In the genomic region with DNA sequence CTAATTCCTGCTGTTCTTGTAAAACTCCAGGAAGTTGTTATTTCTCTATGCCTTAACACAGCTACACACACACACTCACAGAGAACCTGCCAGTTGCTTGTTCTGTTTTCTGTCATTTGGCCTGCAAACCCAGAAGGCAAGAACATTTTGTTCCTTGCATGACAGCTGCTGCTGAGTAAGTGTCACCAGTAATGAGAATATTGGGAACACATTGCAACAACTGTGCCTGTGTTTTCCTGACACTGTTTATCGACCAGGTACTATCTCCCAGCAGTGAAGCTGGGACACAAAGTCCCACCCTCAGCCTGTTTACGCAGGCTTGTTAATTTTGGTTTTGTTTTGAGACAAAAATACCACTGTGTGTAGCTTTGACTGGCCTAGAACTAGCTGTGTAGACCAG, we compare ENCODE assay signal across 17 mouse cellular contexts. TPM values are rescaled to one million over a fixed set of nuclear protein-coding genes. Genes with fewer than 3 reads are reported as not detected.
A peak's percentile ranks its signal among the peaks of the same experiment; 100 is the strongest.
DNase-seq lines count a peak whose midpoint lies in the region; ATAC-seq and TF ChIP-seq lines count a peak whose summit lies in the region.
"Had no signal": no experiment of that assay in that cellular context is flagged by ENCODE, and none has a peak within 500 bp of the region (broad histone marks: within the 10 kb centered on the region; RNA-seq: fewer than 3 reads in every experiment).

No protein-coding gene starts in this region.

- H3K27me3 ChIP-seq in midbrain, postnatal 0 days (ENCODE audit: insufficient read depth, low read length): no peaks in the 10 kb centered on the region
- H3K27me3 ChIP-seq: forebrain, embryonic 12.5 days had no signal

- H3K4me2 ChIP-seq in midbrain, postnatal 0 days (ENCODE audit: low read depth, low read length, poor library complexity, severe bottlenecking): no peak overlapping the region
- H3K4me2 ChIP-seq: forebrain, embryonic 12.5 days; heart, embryonic 11.5 days had no signal

- ATAC-seq in midbrain, postnatal 0 days (ENCODE audit: low FRiP score): no peak
- no peak for ATAC-seq in granulocyte monocyte progenitor cell, adult 5-6 weeks (replicated peaks; ENCODE audit: poor library complexity, severe bottlenecking)

- 85% methylated on average over 2 of the region's 2 CpGs for WGBS in midbrain, postnatal 0 days

- TF ChIP-seq CTCF in midbrain, postnatal 0 days (IDR thresholded peaks at IDR 0.05): no peak

- H3K36me3 ChIP-seq in midbrain, postnatal 0 days (ENCODE audit: insufficient read depth, low read length): no peaks in the 10 kb centered on the region
- H3K36me3 ChIP-seq: forebrain, embryonic 12.5 days had no signal

- no peak overlapping the region for H3K27ac ChIP-seq in midbrain, postnatal 0 days (ENCODE audit: low read depth, low read length)
- H3K27ac ChIP-seq: forebrain, embryonic 12.5 days; layer of hippocampus, adult 2 months had no signal

- DNase-seq in gastrocnemius, adult 18-20 months (ENCODE audit: low spot score): peak; percentile 24
- no peak for DNase-seq in gastrocnemius, postnatal 4 days (ENCODE audit: low spot score in 2 of 2)
- DNase-seq in layer of hippocampus, adult 9-11 months: peak; percentile 41
- DNase-seq in layer of hippocampus, postnatal 25 days (ENCODE audit: extremely low spot score in 1 of 2, low spot score in 1 of 2): no peak
- DNase-seq in brain, adult 2 months (ENCODE audit: low read depth, low spot score): peak; percentile 76
- DNase-seq in skeletal muscle tissue, adult 2 months (ENCODE audit: low read depth, low spot score): peak; percentile 64
- DNase-seq in midbrain, postnatal 0 days (ENCODE audit: low spot score): no peak
- DNase-seq: adrenal gland, adult 2 months; cerebellum, adult 8-10 months; left cerebral cortex, postnatal 4 days; right cerebral cortex, postnatal 4 days; thymus, postnatal 4 days had no signal

- no peak overlapping the region for H3K4me3 ChIP-seq in midbrain, postnatal 0 days (ENCODE audit: low read depth, low read length)
- H3K4me3 ChIP-seq: forebrain, embryonic 12.5 days; layer of hippocampus, adult 2 months had no signal

- H3K9ac ChIP-seq in midbrain, postnatal 0 days (replicated peaks; ENCODE audit: low read length, poor library complexity, severe bottlenecking): no peak overlapping the region

- H3K4me1 ChIP-seq in midbrain, postnatal 0 days (ENCODE audit: insufficient read depth, low read length): peaks cover 3% of the 10 kb centered on the region; the same call in 1 of the 2 replicates

- no peaks in the 10 kb centered on the region for H3K9me3 ChIP-seq in midbrain, postnatal 0 days (ENCODE audit: low read length)
- H3K9me3 ChIP-seq: forebrain, embryonic 12.5 days had no signal

RNA-seq across cellular contexts. Expression of gene Ahcy, which starts 21.6 kb away (rescaled TPM):
- total RNA-seq in gastrocnemius, adult 18-20 months (2021): 10 to 100 TPM; 14.4 to 15.8 TPM
- total RNA-seq in gastrocnemius, postnatal 4 days (2021): 10 to 100 TPM; 25.9 to 28.3 TPM
- 10 to 100 TPM; 15.4 TPM for total RNA-seq in layer of hippocampus, postnatal 25 days (2021)
- 54.3 and 61.4 TPM in 2 replicates for total RNA-seq in midbrain, postnatal 0 days (2014; rRNA removed)
- 28.5 and 33.3 TPM in 2 replicates for polyA plus RNA-seq in midbrain, postnatal 0 days (2015; fragmentation: Nextera tagmentation; extraction: Ambion mirVana)
- total RNA-seq in granulocyte monocyte progenitor cell, adult 5-6 weeks (2014; fragmentation: Nextera tagmentation): 178 and 197 TPM in 2 replicates
- 114 and 116 TPM in 2 replicates for total RNA-seq in granulocyte monocyte progenitor cell, adult 5-6 weeks (2017)

RNA-seq across cellular contexts. Expression of gene Gm14226, which starts 34.6 kb away (rescaled TPM):
- total RNA-seq in gastrocnemius, adult 18-20 months (2021): not detected
- total RNA-seq in gastrocnemius, postnatal 4 days (2021): not detected
- total RNA-seq in layer of hippocampus, postnatal 25 days (2021): under 1 TPM; 0.25 to 0.26 TPM
- not detected in 2 replicates for total RNA-seq in midbrain, postnatal 0 days (2014; rRNA removed)
- 0.06 and 0.07 TPM in 2 replicates for polyA plus RNA-seq in midbrain, postnatal 0 days (2015; fragmentation: Nextera tagmentation; extraction: Ambion mirVana)
- total RNA-seq in granulocyte monocyte progenitor cell, adult 5-6 weeks (2014; fragmentation: Nextera tagmentation): not detected in 2 replicates
- total RNA-seq in granulocyte monocyte progenitor cell, adult 5-6 weeks (2017): not detected in 2 replicates
- total RNA-seq: megakaryocyte-erythroid progenitor cell, adult 5-6 weeks had no signal

Comparison
In these comparisons a context has a peak if more than half of its experiments do, and no peak if none do; other contexts are left out.
1. DNase-seq: peak in gastrocnemius, adult 18-20 months (single experiment), layer of hippocampus, adult 9-11 months (single experiment), brain, adult 2 months (single experiment) and skeletal muscle tissue, adult 2 months (single experiment); none in gastrocnemius, postnatal 4 days (0 of 2), layer of hippocampus, postnatal 25 days (0 of 2) and midbrain, postnatal 0 days (single experiment).